Comparison of ENCODE assay signal across 25 mouse cellular contexts in the genomic region with DNA sequence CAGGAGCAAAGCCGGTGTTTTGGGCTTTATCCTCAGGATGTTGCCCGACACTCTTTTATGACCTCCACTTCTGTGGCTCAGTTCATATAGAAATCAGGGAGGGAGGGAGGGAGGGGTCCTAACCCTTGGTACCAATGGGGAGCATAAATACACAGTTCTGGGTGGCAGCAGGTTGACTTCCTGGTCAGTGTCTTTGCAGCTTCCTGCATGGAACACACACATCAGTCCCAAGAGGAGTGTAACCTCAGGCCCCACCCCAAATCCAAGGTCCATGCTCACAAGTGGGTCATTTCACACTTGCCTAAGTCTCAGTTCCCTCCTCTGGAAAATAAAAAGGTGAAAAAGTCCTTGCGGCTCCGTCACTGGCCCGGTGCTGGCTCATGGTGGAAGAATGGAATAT.
"Had no signal": no experiment of that assay in that cellular context is flagged by ENCODE, and none has a peak within 500 bp of the region (broad histone marks: within the 10 kb centered on the region; RNA-seq: fewer than 3 reads in every experiment).

No protein-coding gene starts in this region.

- H3K27ac ChIP-seq: heart, adult 2 months; heart, embryonic 13.5 days; heart, embryonic 15.5 days; hindbrain, embryonic 14.5 days; kidney, embryonic 15.5 days; kidney, postnatal 0 days; limb, embryonic 13.5 days; limb, embryonic 15.5 days; liver, embryonic 12.5 days; liver, embryonic 14.5 days had no signal

- H3K4me2 ChIP-seq: heart, embryonic 11.5 days; heart, embryonic 13.5 days; heart, embryonic 15.5 days; hindbrain, embryonic 14.5 days; kidney, embryonic 15.5 days; limb, embryonic 13.5 days; limb, embryonic 15.5 days; liver, embryonic 12.5 days had no signal

- ATAC-seq: hindbrain, embryonic 16.5 days; inflammation-experienced regulatory T-cells, adult 6 months; liver, embryonic 12.5 days had no signal

- H3K36me3 ChIP-seq: heart, embryonic 13.5 days; heart, embryonic 15.5 days; kidney, embryonic 15.5 days; limb, embryonic 13.5 days; limb, embryonic 15.5 days; liver, embryonic 12.5 days had no signal

- H3K9me3 ChIP-seq: heart, embryonic 13.5 days; heart, embryonic 15.5 days; kidney, embryonic 15.5 days; limb, embryonic 13.5 days; limb, embryonic 15.5 days; liver, embryonic 12.5 days had no signal

- DNase-seq: gastrocnemius, postnatal 14 days; gastrocnemius, postnatal 36 days; heart, adult 11 months; heart, adult 2 months; heart, postnatal 14 days; heart, postnatal 36 days; kidney, adult 11 months; kidney, adult 8-10 months; kidney, postnatal 14 days; kidney, postnatal 36 days; layer of hippocampus, adult 9-11 months; layer of hippocampus, postnatal 36 days; left cerebral cortex, postnatal 4 days had no signal

- H3K9ac ChIP-seq: heart, embryonic 13.5 days; heart, embryonic 15.5 days; hindbrain, embryonic 14.5 days; kidney, embryonic 15.5 days; limb, embryonic 13.5 days; limb, embryonic 15.5 days; liver, embryonic 12.5 days; liver, embryonic 14.5 days had no signal

- H3K4me1 ChIP-seq: heart, embryonic 13.5 days; heart, embryonic 15.5 days; limb, embryonic 13.5 days; limb, embryonic 15.5 days; liver, embryonic 12.5 days had no signal

- H3K4me3 ChIP-seq: heart, adult 2 months; heart, embryonic 13.5 days; heart, embryonic 15.5 days; kidney, embryonic 15.5 days; limb, embryonic 13.5 days; limb, embryonic 15.5 days; liver, embryonic 12.5 days had no signal
